Mouse (Mus musculus): ENCODE measurements around the gene Dffa. TPM values are rescaled to one million over a fixed set of nuclear protein-coding genes. Genes with fewer than 3 reads are reported as not detected.
"Not testable (repeated sequence)": the region's sequence is repeated elsewhere in the genome, so short reads cannot be mapped to it uniquely, and the experiment has no call there.

Gene Dffa
- polyA plus RNA-seq, 1 experiment from 2014 or later: 28.1 TPM

- not testable (repeated sequence) for H3K27me3 ChIP-seq; H3K36me3 ChIP-seq; H3K4me3 ChIP-seq; H3K9me3 ChIP-seq; ATAC-seq (ENCODE audit: insufficient number of reproducible peaks, insufficient read depth, low FRiP score, low TSS enrichment); H3K4me2 ChIP-seq (replicated peaks); H3K27ac ChIP-seq; H3K9ac ChIP-seq
- peaks cover 12% of the 10 kb centered on the region for H3K4me1 ChIP-seq
- 78% methylated on average over 7 of the region's 8 CpGs for WGBS
Observed at GRCm38 (mm10) chr4:149169926-149170325, 66.0 kb downstream of the Dffa start.

Other genes starting within 250 kb of the Dffa start
- gene Pex14, start 4.3 kb upstream of the Dffa start, polyA plus RNA-seq (2016; fragmentation: Nextera tagmentation; extraction: Ambion mirVana): 54.1 and 55.0 TPM in 2 replicates
- 0.36 TPM in 1 of 2 replicates, not detected in the other for gene Cort, start 22.6 kb downstream of the Dffa start, polyA plus RNA-seq (2016; fragmentation: Nextera tagmentation; extraction: Ambion mirVana)
- gene Cenps, start 33.5 kb downstream of the Dffa start, polyA plus RNA-seq (2016; fragmentation: Nextera tagmentation; extraction: Ambion mirVana): 42.7 and 47.1 TPM in 2 replicates
- 113 and 116 TPM in 2 replicates for gene Pgd, start 62.6 kb downstream of the Dffa start, polyA plus RNA-seq (2016; fragmentation: Nextera tagmentation; extraction: Ambion mirVana)
- gene Kif1b, start 203.5 kb downstream of the Dffa start, polyA plus RNA-seq (2016; fragmentation: Nextera tagmentation; extraction: Ambion mirVana): 56.1 and 61.5 TPM in 2 replicates